Comparison of ENCODE assay signal across 9 mouse cellular contexts in the genomic region with DNA sequence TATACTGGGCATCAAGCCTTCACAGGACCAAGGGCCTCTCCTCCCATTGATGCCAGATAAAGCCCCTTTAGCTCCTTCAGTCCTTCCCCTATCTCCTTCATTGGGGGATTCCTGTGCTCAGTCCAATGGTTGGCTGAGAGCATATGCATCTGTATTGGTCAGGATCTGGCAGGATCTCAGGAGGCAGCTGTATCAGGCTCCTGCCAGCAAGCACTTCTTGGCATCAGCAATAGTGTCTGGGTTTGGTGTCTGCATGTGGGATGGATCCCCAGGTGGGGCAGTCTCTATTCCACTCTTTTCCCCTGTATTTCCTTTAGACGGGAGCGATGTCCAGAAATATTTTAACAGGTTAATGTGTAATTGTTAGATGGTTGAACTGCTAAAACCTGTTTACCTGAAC. TPM values are rescaled to one million over a fixed set of nuclear protein-coding genes. Genes with fewer than 3 reads are reported as not detected.
DNase-seq lines count a peak whose midpoint lies in the region; ATAC-seq and TF ChIP-seq lines count a peak whose summit lies in the region.
"Not testable (repeated sequence)": the region's sequence is repeated elsewhere in the genome, so short reads cannot be mapped to it uniquely, and the experiment has no call there.
"Had no signal": no experiment of that assay in that cellular context is flagged by ENCODE, and none has a peak within 500 bp of the region (broad histone marks: within the 10 kb centered on the region; RNA-seq: fewer than 3 reads in every experiment).

No protein-coding gene starts in this region.

- H3K4me2 ChIP-seq in forebrain, embryonic 13.5 days = peak overlapping the region; percentile 25; the same call in 1 of the 2 replicates
- not testable (repeated sequence) for H3K4me2 ChIP-seq in hindbrain, postnatal 0 days (ENCODE audit: low read depth, low read length); midbrain, postnatal 0 days (ENCODE audit: low read depth, low read length, poor library complexity, severe bottlenecking)

- H3K4me3 ChIP-seq in forebrain, embryonic 13.5 days; gastrocnemius, adult 2 months; hindbrain, postnatal 0 days (ENCODE audit: low read length); midbrain, postnatal 0 days (ENCODE audit: low read depth, low read length): not testable (repeated sequence)

- H3K4me1 ChIP-seq in forebrain, embryonic 13.5 days = peaks cover 36% of the 10 kb centered on the region
- H3K4me1 ChIP-seq in hindbrain, postnatal 0 days (ENCODE audit: insufficient read depth, low read length); midbrain, postnatal 0 days (ENCODE audit: insufficient read depth, low read length): not testable (repeated sequence)

- H3K27me3 ChIP-seq in forebrain, embryonic 13.5 days; hindbrain, postnatal 0 days (ENCODE audit: insufficient read depth, low read length); midbrain, postnatal 0 days (ENCODE audit: insufficient read depth, low read length): not testable (repeated sequence)

- TF ChIP-seq CTCF in gastrocnemius, adult 2 months (IDR thresholded peaks at IDR 0.05); hindbrain, postnatal 0 days (IDR thresholded peaks at IDR 0.05; ENCODE audit: low read depth); midbrain, postnatal 0 days (IDR thresholded peaks at IDR 0.05): not testable (repeated sequence)

- H3K27ac ChIP-seq in forebrain, embryonic 13.5 days; gastrocnemius, adult 2 months; hindbrain, postnatal 0 days; midbrain, postnatal 0 days (ENCODE audit: low read depth, low read length): not testable (repeated sequence)

- not testable (repeated sequence) for H3K9ac ChIP-seq in forebrain, embryonic 13.5 days; hindbrain, postnatal 0 days (replicated peaks; ENCODE audit: low read length); midbrain, postnatal 0 days (replicated peaks; ENCODE audit: low read length, poor library complexity, severe bottlenecking)

- H3K36me3 ChIP-seq in forebrain, embryonic 13.5 days (ENCODE audit: poor library complexity, severe bottlenecking); hindbrain, postnatal 0 days (ENCODE audit: insufficient read depth, low read length); midbrain, postnatal 0 days (ENCODE audit: insufficient read depth, low read length): not testable (repeated sequence)

- peak; percentile 37 for DNase-seq in NIH3T3 (ENCODE audit: low read depth)
- peak; percentile 64 to 74 for DNase-seq in cerebellum, postnatal 10 days
- DNase-seq in gastrocnemius, adult 2 months = peak; percentile 60
- DNase-seq in hindbrain, postnatal 0 days (ENCODE audit: low spot score) = peak; percentile 46
- DNase-seq in kidney, adult 9 months = peak; percentile 41
- DNase-seq in midbrain, postnatal 0 days (ENCODE audit: low spot score) = peak; percentile 36

- not testable (repeated sequence) for H3K9me3 ChIP-seq in forebrain, embryonic 13.5 days (replicated peaks); hindbrain, postnatal 0 days (ENCODE audit: low read length); midbrain, postnatal 0 days (ENCODE audit: low read length)

- 89% methylated on average over 2 of the region's 2 CpGs for WGBS in forebrain, embryonic 13.5 days
- WGBS in hindbrain, postnatal 0 days = 65% methylated on average over 2 of the region's 2 CpGs
- WGBS in midbrain, postnatal 0 days = 88% methylated on average over 2 of the region's 2 CpGs

- not testable (repeated sequence) for ATAC-seq in forebrain, embryonic 13.5 days; hindbrain, postnatal 0 days; midbrain, postnatal 0 days (ENCODE audit: low FRiP score)

- intact Hi-C loops in gastrocnemius, adult 2 months (cut with DNase I) = loop anchor here (5.0 kb wide), 2 partner anchors 62 to 293 kb away; no protein-coding TSS in a partner anchor

RNA-seq across cellular contexts. Expression of gene Tcte2, which starts 3.3 kb away (rescaled TPM):
- polyA plus RNA-seq in forebrain, embryonic 13.5 days (2015; fragmentation: Nextera tagmentation; extraction: Ambion mirVana) = 19.2 and 20.6 TPM in 2 replicates
- 1 to 10 TPM; 1.7 TPM for total RNA-seq in gastrocnemius, adult 2 months (2021)
- 18.7 and 21.3 TPM in 2 replicates for total RNA-seq in hindbrain, postnatal 0 days (2014; rRNA removed)
- 9.8 and 11.1 TPM in 2 replicates for polyA plus RNA-seq in hindbrain, postnatal 0 days (2015; fragmentation: Nextera tagmentation; extraction: Ambion mirVana)
- total RNA-seq in midbrain, postnatal 0 days (2014; rRNA removed) = 22.2 and 26.6 TPM in 2 replicates
- polyA plus RNA-seq in midbrain, postnatal 0 days (2015; fragmentation: Nextera tagmentation; extraction: Ambion mirVana) = 8.6 and 10.0 TPM in 2 replicates
- polyA plus RNA-seq: CD4-positive, CD25-positive, alpha-beta regulatory T cell, adult 4 months; G1E had no signal

RNA-seq across cellular contexts. Expression of gene Afdn, which starts 4.6 kb away (rescaled TPM):
- 137 and 159 TPM in 2 replicates for polyA plus RNA-seq in forebrain, embryonic 13.5 days (2015; fragmentation: Nextera tagmentation; extraction: Ambion mirVana)
- 10 to 100 TPM; 33.3 to 45.6 TPM for total RNA-seq in gastrocnemius, adult 2 months (2021)
- 78.9 and 84.2 TPM in 2 replicates for total RNA-seq in hindbrain, postnatal 0 days (2014; rRNA removed)
- polyA plus RNA-seq in hindbrain, postnatal 0 days (2015; fragmentation: Nextera tagmentation; extraction: Ambion mirVana) = 127 and 130 TPM in 2 replicates
- total RNA-seq in midbrain, postnatal 0 days (2014; rRNA removed) = 100 and 133 TPM in 2 replicates
- polyA plus RNA-seq in midbrain, postnatal 0 days (2015; fragmentation: Nextera tagmentation; extraction: Ambion mirVana) = 109 and 138 TPM in 2 replicates
